Mouse (Mus musculus) forebrain, embryonic 12.5 days (tissue): ENCODE data around the gene Gapt. TPM values are rescaled to one million over a fixed set of nuclear protein-coding genes. Genes with fewer than 3 reads are reported as not detected.
A peak's percentile ranks its signal among the peaks of the same experiment; 100 is the strongest.
"Not testable (repeated sequence)": the region's sequence is repeated elsewhere in the genome, so short reads cannot be mapped to it uniquely, and the experiment has no call there.

Experiments used
- ATAC-seq: fragments of 200-750 bp; cut with Nextera tagmentation; 2 replicates; pipeline ENCODE4 v1.8.0; 2017; ENCODE audit warnings: moderate TSS enrichment; ENCODE audit not compliant: low FRiP score
- H3K27ac ChIP-seq: fragments of 300-500 bp; sonication (generic); 2 replicates; pipeline ENCODE4 v1.5.1; 2016; ENCODE audit warnings: mild to moderate bottlenecking
- H3K27me3 ChIP-seq: fragments of 300-500 bp; sonication (generic); 2 replicates; pipeline ENCODE4 v1.6.1; 2016; ENCODE audit warnings: mild to moderate bottlenecking
- H3K36me3 ChIP-seq: fragments of 300-500 bp; sonication (generic); replicated peaks from 2 replicates; pipeline ENCODE4 v1.6.1; 2016; ENCODE audit warnings: mild to moderate bottlenecking
- H3K4me1 ChIP-seq: fragments of 300-500 bp; sonication (generic); 2 replicates; pipeline ENCODE4 v1.6.1; 2016
- H3K4me2 ChIP-seq: fragments of 300-500 bp; sonication (generic); 2 replicates; pipeline ENCODE4 v1.6.1; 2016; ENCODE audit warnings: mild to moderate bottlenecking, moderate library complexity
- H3K4me3 ChIP-seq: fragments of 300-500 bp; sonication (generic); replicated peaks from 2 replicates; pipeline ENCODE4 v1.5.1; 2016; ENCODE audit warnings: mild to moderate bottlenecking
- H3K9ac ChIP-seq: fragments of 300-500 bp; sonication (generic); 2 replicates; pipeline ENCODE4 v1.6.1; 2016; ENCODE audit warnings: mild to moderate bottlenecking
- H3K9me3 ChIP-seq: fragments of 300-500 bp; sonication (generic); 2 replicates; pipeline ENCODE4 v1.6.1; 2016
- WGBS: fragments of 180-500 bp; shearing (Covaris S2); methylation state at CpG from one replicate; pipeline ENCODE4 v1.1.7; 2016; 5-methylcytosine and 5-hydroxymethylcytosine counted together
- polyA plus RNA-seq: library from polyadenylated mRNA; unstranded; fragments of >200 nt; fragmentation: Nextera tagmentation; extraction: Ambion mirVana; gene quantifications from 2 replicates; pipeline ENCODE4 v1.2.1, GENCODE M21; 2016

Gapt gene
- polyA plus RNA-seq, 1 experiment from 2014 or later, result 0.09 TPM

GRCm38 (mm10) chr13:110392631-110393030, 35.6 kb upstream of the Gapt start:
- Histone ChIP-seq H3K9ac (no peak overlapping the region), H3K27ac (no peak overlapping the region), H3K4me3 (no peak overlapping the region), H3K4me1 (peaks cover 9% of the 10 kb centered on the region; the same call in 1 of the 2 replicates), H3K4me2 (no peak overlapping the region), H3K27me3 (no peaks in the 10 kb centered on the region), H3K36me3 (peaks cover 2% of the 10 kb centered on the region), H3K9me3 (0 out of 2 replicates have a peak, but pooled peaks cover 5% of the 10 kb centered on the region)
- 43% methylated on average over 3 of the region's 3 CpGs for WGBS
- no peak for ATAC-seq

- 0 out of 2 replicates have a peak, but pooled peaks cover 5% of the 10 kb centered on the region for H3K9me3 ChIP-seq
- WGBS, result 26% methylated on average over 8 of the region's 8 CpGs
- peaks cover 8% of the 10 kb centered on the region; the same call in 1 of the 2 replicates for H3K4me1 ChIP-seq
- H3K27me3 ChIP-seq, result no peaks in the 10 kb centered on the region
- no peak for ATAC-seq
- H3K27ac ChIP-seq, result no peak overlapping the region
- no peak overlapping the region for H3K9ac ChIP-seq
- H3K4me2 ChIP-seq, result no peak overlapping the region
- H3K36me3 ChIP-seq, result no peaks in the 10 kb centered on the region
- no peak overlapping the region for H3K4me3 ChIP-seq
Measured at GRCm38 (mm10) chr13:110392210-110392609, 35.2 kb upstream of the Gapt start.

GRCm38 (mm10) chr13:110384514-110384913, 27.5 kb upstream of the Gapt start:
- Histone ChIP-seq H3K4me2 (no peak overlapping the region), H3K9ac (no peak overlapping the region), H3K4me3 (no peak overlapping the region), H3K9me3 (0 out of 2 replicates have a peak, but pooled peaks cover under 1% of the 10 kb centered on the region), H3K27me3 (0 out of 2 replicates have a peak, but pooled peaks cover 3% of the 10 kb centered on the region), H3K36me3 (no peaks in the 10 kb centered on the region), H3K27ac (no peak overlapping the region), H3K4me1 (no peaks in the 10 kb centered on the region)
- 75% methylated on average over 6 of the region's 6 CpGs for WGBS
- ATAC-seq, result no peak

- Histone ChIP-seq H3K27ac (no peak overlapping the region), H3K4me3 (no peak overlapping the region), H3K9me3 (no peaks in the 10 kb centered on the region), H3K4me2 (no peak overlapping the region), H3K36me3 (no peaks in the 10 kb centered on the region), H3K27me3 (0 out of 2 replicates have a peak, but pooled peaks cover 3% of the 10 kb centered on the region), H3K9ac (no peak overlapping the region), H3K4me1 (no peaks in the 10 kb centered on the region)
- peak; percentile 68; the same call in 1 of the 2 replicates for ATAC-seq
- 22% methylated on average over 5 of the region's 5 CpGs for WGBS
Measured at GRCm38 (mm10) chr13:110382447-110382901, 25.5 kb upstream of the Gapt start.

DNA sequence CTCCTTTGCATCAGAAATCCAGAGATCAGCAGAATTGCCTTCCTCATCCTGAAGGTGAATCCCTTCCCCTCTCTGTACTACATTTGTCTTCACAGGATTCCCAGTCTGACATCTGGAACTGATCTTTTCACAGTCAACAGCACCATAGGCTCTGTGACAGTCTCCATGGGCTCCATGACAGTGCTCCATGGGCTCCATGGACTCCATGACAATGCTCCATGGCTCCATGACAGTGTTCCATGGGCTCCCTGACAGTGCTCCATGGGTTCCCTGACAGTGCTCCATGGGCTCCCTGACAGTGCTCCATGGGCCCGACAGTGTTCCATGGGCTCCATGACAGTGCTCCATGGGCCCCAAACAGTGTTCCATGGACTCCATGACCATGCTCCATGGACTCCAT, 12.7 kb upstream of the Gapt start:
- Histone ChIP-seq H3K9me3 (no peaks in the 10 kb centered on the region), H3K27ac (no peak overlapping the region), H3K4me3 (no peak overlapping the region), H3K4me1 (no peaks in the 10 kb centered on the region), H3K9ac (no peak overlapping the region), H3K36me3 (no peaks in the 10 kb centered on the region), H3K4me2 (no peak overlapping the region), H3K27me3 (no peaks in the 10 kb centered on the region)
- ATAC-seq, result no peak
- 100% methylated on average over 1 of the region's 1 CpGs for WGBS

DNA sequence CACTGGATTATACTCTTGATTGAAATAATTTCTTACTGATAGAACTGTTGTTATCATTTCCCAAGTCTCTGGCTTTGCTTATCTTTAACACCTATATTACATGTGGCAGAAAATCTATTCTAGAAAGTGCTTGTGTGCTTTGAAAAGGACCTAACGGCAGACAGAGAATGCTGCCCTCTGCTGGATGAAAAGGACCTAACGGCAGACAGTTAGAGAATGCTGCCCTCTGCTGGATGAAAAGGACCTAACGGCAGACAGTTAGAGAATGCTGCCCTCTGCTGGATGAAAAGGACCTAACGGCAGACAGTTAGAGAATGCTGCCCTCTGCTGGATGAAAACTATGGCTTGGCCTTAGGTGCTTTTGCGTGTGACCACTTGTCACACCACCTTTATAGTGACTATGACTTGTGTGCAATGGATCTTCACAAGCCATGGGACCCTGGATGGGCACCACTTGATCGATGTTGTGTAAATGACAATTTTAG, 11.6 kb upstream of the Gapt start:
- peak; percentile 74 for ATAC-seq
- 59% methylated on average over 6 of the region's 6 CpGs for WGBS
- H3K4me2 ChIP-seq, H3K4me3 ChIP-seq, H3K9ac ChIP-seq, H3K9me3 ChIP-seq, H3K36me3 ChIP-seq, H3K4me1 ChIP-seq, H3K27me3 ChIP-seq, H3K27ac ChIP-seq: not testable (repeated sequence)

DNA sequence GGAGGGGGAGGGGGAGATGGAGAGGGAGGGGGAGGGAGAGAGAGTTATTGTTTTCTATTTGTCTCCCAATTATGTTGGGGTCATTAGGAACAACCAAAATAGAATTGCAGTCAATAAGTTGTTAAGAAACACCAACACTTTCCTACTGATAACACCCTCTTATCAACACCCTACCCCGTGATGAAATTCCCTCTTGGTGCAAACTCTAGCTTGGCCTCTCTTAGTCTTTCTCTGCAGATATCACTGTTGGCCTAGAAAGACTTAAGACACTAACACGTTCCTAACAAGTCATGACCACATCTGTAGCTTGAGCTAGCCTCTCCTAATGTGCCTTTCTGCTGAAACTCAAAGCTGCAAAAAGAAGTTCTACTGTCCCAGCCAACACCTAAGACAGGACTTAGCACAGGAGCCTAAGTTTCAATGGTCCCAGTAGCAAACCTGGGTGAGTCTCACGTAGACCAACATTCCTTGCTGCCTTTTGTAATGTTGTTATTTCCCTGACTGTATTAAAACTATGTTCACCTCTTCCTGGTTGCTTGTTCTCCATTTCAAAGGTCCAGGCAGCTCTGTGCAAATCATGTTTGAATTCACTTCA, 11.1 kb upstream of the Gapt start:
- Histone ChIP-seq H3K4me1 (no peaks in the 10 kb centered on the region), H3K9me3 (no peaks in the 10 kb centered on the region), H3K9ac (no peak overlapping the region), H3K27me3 (no peaks in the 10 kb centered on the region), H3K36me3 (no peaks in the 10 kb centered on the region), H3K27ac (no peak overlapping the region), H3K4me2 (no peak overlapping the region), H3K4me3 (no peak overlapping the region)
- peak; percentile 42; the same call in 1 of the 2 replicates for ATAC-seq
- WGBS, result 91% methylated on average over 3 of the region's 3 CpGs

DNA sequence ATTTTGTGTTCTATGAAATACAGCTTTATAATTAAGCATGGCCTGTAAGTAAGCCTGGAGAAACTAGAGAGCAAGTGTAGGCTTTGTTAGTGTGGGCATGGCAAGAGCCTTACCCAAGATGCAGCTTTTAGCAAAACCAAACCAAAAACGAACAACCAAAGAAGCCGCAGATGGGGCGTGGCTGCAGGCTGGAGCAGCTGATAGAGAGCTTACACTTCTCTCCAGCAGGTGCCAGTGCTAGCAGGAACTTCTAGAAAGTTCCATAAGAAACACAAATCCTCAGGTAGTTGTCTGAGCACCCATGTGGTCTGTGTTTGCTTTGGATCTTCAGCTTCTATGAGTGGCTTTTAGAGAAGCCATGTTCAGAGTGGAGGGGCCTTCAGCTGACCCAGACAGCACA, 9.5 kb upstream of the Gapt start:
- Histone ChIP-seq H3K9ac (no peak overlapping the region), H3K36me3 (no peaks in the 10 kb centered on the region), H3K4me3 (no peak overlapping the region), H3K27ac (no peak overlapping the region), H3K4me1 (no peaks in the 10 kb centered on the region), H3K27me3 (no peaks in the 10 kb centered on the region), H3K4me2 (no peak overlapping the region), H3K9me3 (no peaks in the 10 kb centered on the region)
- no peak for ATAC-seq
- 95% methylated on average over 3 of the region's 3 CpGs for WGBS

- ATAC-seq, result no peak
- no peaks in the 10 kb centered on the region for H3K9me3 ChIP-seq
- H3K4me3 ChIP-seq, result no peak overlapping the region
- no peak overlapping the region for H3K9ac ChIP-seq
- no peak overlapping the region for H3K27ac ChIP-seq
- H3K27me3 ChIP-seq, result no peaks in the 10 kb centered on the region
- H3K4me2 ChIP-seq, result no peak overlapping the region
- H3K4me1 ChIP-seq, result no peaks in the 10 kb centered on the region
- 87% methylated on average over 6 of the region's 6 CpGs for WGBS
- no peaks in the 10 kb centered on the region for H3K36me3 ChIP-seq
Measured at GRCm38 (mm10) chr13:110363722-110364121, 6.7 kb upstream of the Gapt start.

- Histone ChIP-seq H3K27ac (no peak overlapping the region), H3K36me3 (no peaks in the 10 kb centered on the region), H3K9ac (no peak overlapping the region), H3K9me3 (no peaks in the 10 kb centered on the region), H3K4me3 (no peak overlapping the region), H3K4me2 (no peak overlapping the region), H3K27me3 (no peaks in the 10 kb centered on the region), H3K4me1 (peaks cover 4% of the 10 kb centered on the region; the same call in 1 of the 2 replicates)
- WGBS, result 91% methylated on average over 6 of the region's 6 CpGs
- no peak for ATAC-seq
Measured at GRCm38 (mm10) chr13:110351051-110351450, 5.9 kb downstream of the Gapt start.

- H3K9ac ChIP-seq, result no peak overlapping the region
- no peaks in the 10 kb centered on the region for H3K27me3 ChIP-seq
- peak overlapping the region; percentile 31; the same call in 1 of the 2 replicates for H3K27ac ChIP-seq
- H3K9me3 ChIP-seq, result no peaks in the 10 kb centered on the region
- H3K4me1 ChIP-seq, result peaks cover 8% of the 10 kb centered on the region
- 27% methylated on average over 7 of the region's 7 CpGs for WGBS
- peak; percentile 64 for ATAC-seq
- H3K36me3 ChIP-seq, result no peaks in the 10 kb centered on the region
- no peak overlapping the region for H3K4me2 ChIP-seq
- no peak overlapping the region for H3K4me3 ChIP-seq
Measured at GRCm38 (mm10) chr13:110346707-110347106, 10.3 kb downstream of the Gapt start.

- no peak overlapping the region for H3K4me2 ChIP-seq
Measured at GRCm38 (mm10) chr13:110342602-110343001, 14.4 kb downstream of the Gapt start.

More at GRCm38 (mm10) chr13:110342602-110343001, 14.4 kb downstream of the Gapt start:
- peak; percentile 60; the same call in 1 of the 2 replicates for ATAC-seq
- H3K9ac ChIP-seq, result no peak overlapping the region
- H3K9me3 ChIP-seq, result no peaks in the 10 kb centered on the region
- no peaks in the 10 kb centered on the region for H3K27me3 ChIP-seq
- H3K27ac ChIP-seq, result no peak overlapping the region
- H3K36me3 ChIP-seq, result no peaks in the 10 kb centered on the region
- H3K4me3 ChIP-seq, result no peak overlapping the region
- WGBS, result 24% methylated on average over 6 of the region's 6 CpGs
- H3K4me1 ChIP-seq, result peaks cover 8% of the 10 kb centered on the region
